Mouse (Mus musculus) heart, embryonic 12.5 days (tissue): ENCODE results near the gene Olfr1380. TPM values are rescaled to one million over a fixed set of nuclear protein-coding genes. Genes with fewer than 3 reads are reported as not detected.
"Not testable (repeated sequence)": the region's sequence is repeated elsewhere in the genome, so short reads cannot be mapped to it uniquely, and the experiment has no call there.

Experiments
- ATAC-seq: fragments of 200-750 bp; cut with Nextera tagmentation; 2 replicates; pipeline ENCODE4 v1.8.0; 2017; ENCODE audit warnings: moderate TSS enrichment, moderate library complexity; ENCODE audit not compliant: insufficient number of reproducible peaks, low FRiP score
- H3K27ac ChIP-seq: fragments of 300-500 bp; sonication (generic); 2 replicates; pipeline ENCODE4 v1.5.1; 2016; ENCODE audit warnings: mild to moderate bottlenecking, moderate library complexity; ENCODE audit not compliant: poor library complexity, severe bottlenecking
- H3K27me3 ChIP-seq: fragments of 300-500 bp; sonication (generic); replicated peaks from 2 replicates; pipeline ENCODE4 v1.6.1; 2016; ENCODE audit warnings: mild to moderate bottlenecking, moderate library complexity
- H3K36me3 ChIP-seq: fragments of 300-500 bp; sonication (generic); 2 replicates; pipeline ENCODE4 v1.6.1; 2016; ENCODE audit warnings: mild to moderate bottlenecking, moderate library complexity
- H3K4me1 ChIP-seq: fragments of 300-500 bp; sonication (generic); replicated peaks from 2 replicates; pipeline ENCODE4 v1.6.1; 2016; ENCODE audit warnings: mild to moderate bottlenecking
- H3K4me2 ChIP-seq: fragments of 300-500 bp; sonication (generic); 2 replicates; pipeline ENCODE4 v1.6.1; 2016; ENCODE audit warnings: mild to moderate bottlenecking, moderate library complexity
- H3K4me3 ChIP-seq: fragments of 300-500 bp; sonication (generic); 2 replicates; pipeline ENCODE4 v1.5.1; 2016; ENCODE audit warnings: mild to moderate bottlenecking
- H3K9ac ChIP-seq: fragments of 300-500 bp; sonication (generic); 2 replicates; pipeline ENCODE4 v1.6.1; 2016; ENCODE audit warnings: mild to moderate bottlenecking, moderate library complexity
- H3K9me3 ChIP-seq: fragments of 300-500 bp; sonication (generic); replicated peaks from 2 replicates; pipeline ENCODE4 v1.6.1; 2016; ENCODE audit warnings: mild to moderate bottlenecking, moderate library complexity
- WGBS: fragments of 180-500 bp; shearing (Covaris S2); methylation state at CpG from one replicate; pipeline ENCODE4 v1.1.7; 2016; 5-methylcytosine and 5-hydroxymethylcytosine counted together
- polyA plus RNA-seq: library from polyadenylated mRNA; unstranded; fragments of >200 nt; fragmentation: Nextera tagmentation; extraction: Ambion mirVana; gene quantifications from 2 replicates; pipeline ENCODE4 v1.2.1, GENCODE M21; 2016

Gene Olfr1380
- not detected in 2 replicates for polyA plus RNA-seq

DNA sequence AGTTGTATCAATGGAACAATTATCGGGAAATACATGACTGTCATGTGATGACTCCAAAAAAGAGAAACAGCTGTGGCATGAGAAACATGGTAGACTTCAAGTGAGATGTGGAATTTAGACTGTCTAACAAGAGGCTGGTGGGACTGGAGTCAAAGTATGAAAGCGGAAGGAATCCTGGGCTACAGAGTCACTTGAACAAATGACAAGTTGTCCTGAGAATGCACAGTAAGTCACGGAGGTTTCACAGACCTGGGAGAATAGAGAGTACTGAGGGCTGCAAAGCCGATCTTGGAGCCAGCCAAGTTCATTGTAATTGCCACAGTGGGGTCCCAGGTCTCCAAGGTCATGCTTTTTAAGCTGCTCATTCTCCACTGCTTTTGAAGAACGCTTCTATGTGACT is at the start of gene Olfr1380:
Gene Olfr1380 (plus strand): TSS at position 301 of the 400 bp plus-strand sequence.
- H3K4me2 ChIP-seq, H3K27me3 ChIP-seq, H3K27ac ChIP-seq, H3K9me3 ChIP-seq, H3K4me1 ChIP-seq, ATAC-seq, H3K36me3 ChIP-seq, H3K9ac ChIP-seq, H3K4me3 ChIP-seq: not testable (repeated sequence)
- WGBS, result 72% methylated on average over 5 of the region's 5 CpGs

DNA sequence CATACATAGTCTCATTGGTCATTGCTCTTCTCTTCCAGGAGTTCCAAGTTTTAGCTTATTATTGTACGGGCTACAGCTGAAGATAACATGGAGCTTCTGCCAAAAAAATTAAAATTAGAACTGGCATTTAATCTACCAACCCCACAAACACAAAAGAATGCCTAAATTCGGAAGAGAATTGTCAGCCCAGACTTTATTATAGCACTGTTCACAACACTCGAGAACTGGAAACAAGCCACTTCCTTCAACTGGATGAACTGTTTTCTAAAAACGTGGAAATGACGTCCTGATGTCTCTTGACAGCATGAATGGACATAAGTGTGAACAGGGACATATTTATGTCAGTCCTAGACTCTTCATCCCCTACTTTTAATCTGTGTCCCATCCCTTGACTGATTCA is 38.6 kb upstream of the Olfr1380 start:
- H3K4me3 ChIP-seq, result no peak overlapping the region
- no peaks in the 10 kb centered on the region for H3K4me1 ChIP-seq
- H3K9ac ChIP-seq, result no peak overlapping the region
- no peak overlapping the region for H3K27ac ChIP-seq
- H3K4me2 ChIP-seq, result no peak overlapping the region
- H3K27me3 ChIP-seq, result no peaks in the 10 kb centered on the region
- ATAC-seq, result no peak
- H3K36me3 ChIP-seq, result no peaks in the 10 kb centered on the region
- 55% methylated on average over 5 of the region's 5 CpGs for WGBS
- H3K9me3 ChIP-seq, result no peaks in the 10 kb centered on the region

DNA sequence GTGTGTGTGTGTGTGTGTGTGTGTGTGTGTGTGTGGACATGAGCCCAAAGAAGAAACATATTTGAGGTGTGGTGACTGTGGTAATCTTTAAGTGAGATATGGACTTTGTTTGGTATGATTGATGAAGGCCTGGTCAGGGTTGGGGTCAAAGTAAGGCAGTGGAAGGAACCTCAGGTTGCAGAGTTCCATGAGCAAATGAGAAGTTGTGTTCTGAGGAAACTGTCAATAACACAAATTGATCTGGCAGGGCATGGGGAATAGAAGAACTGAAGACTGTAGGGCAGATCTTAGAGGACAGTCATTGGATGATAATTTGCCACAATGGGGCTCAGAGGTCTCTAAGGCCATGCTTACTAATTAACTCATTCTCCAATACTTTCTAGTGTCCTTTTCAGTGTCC is 37.3 kb upstream of the Olfr1380 start, which contains the start of gene Olfr1383:
Gene Olfr1383 (plus strand): TSS at position 301 of the 400 bp plus-strand sequence.
- H3K36me3 ChIP-seq, result no peaks in the 10 kb centered on the region
- H3K4me2 ChIP-seq, result no peak within 1 kb of the TSS
- ATAC-seq, result no peak
- no peaks in the 10 kb centered on the region for H3K27me3 ChIP-seq
- H3K9me3 ChIP-seq, result no peaks in the 10 kb centered on the region
- H3K4me1 ChIP-seq, result no peaks in the 10 kb centered on the region
- H3K4me3 ChIP-seq, result no peak within 1 kb of the TSS
- no peak within 1 kb of the TSS for H3K9ac ChIP-seq
- no peak within 1 kb of the TSS for H3K27ac ChIP-seq

DNA sequence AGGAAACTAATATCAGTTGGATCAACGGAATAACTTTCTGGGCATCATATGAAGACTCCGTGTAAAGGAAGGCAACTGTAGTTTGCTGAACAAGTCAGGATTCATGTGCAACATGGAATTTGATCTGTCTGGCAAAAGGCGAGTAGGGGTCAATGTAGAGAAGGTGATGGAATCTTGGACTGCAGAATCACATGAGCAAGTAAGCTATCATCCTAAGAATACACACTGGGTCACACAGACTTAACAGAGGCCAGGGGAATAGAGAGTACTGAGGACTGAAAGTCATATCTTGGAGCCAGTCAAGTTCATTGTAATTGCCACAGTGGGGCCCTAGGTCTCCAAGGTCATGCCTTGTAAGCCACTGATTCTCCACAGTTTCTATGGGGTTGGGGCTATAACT is 28.7 kb upstream of the Olfr1380 start, which contains the start of gene Olfr1382:
Gene Olfr1382 (plus strand): TSS at position 301 of the 400 bp plus-strand sequence.
- H3K27ac ChIP-seq, result no peak within 1 kb of the TSS
- H3K9ac ChIP-seq, result no peak within 1 kb of the TSS
- H3K4me3 ChIP-seq, result no peak within 1 kb of the TSS
- H3K4me2 ChIP-seq, result no peak within 1 kb of the TSS
- ATAC-seq, result no peak
- H3K9me3 ChIP-seq, result no peaks in the 10 kb centered on the region
- H3K27me3 ChIP-seq, result no peaks in the 10 kb centered on the region
- 69% methylated on average over 3 of the region's 3 CpGs for WGBS
- H3K36me3 ChIP-seq, result no peaks in the 10 kb centered on the region
- H3K4me1 ChIP-seq, result no peaks in the 10 kb centered on the region

DNA sequence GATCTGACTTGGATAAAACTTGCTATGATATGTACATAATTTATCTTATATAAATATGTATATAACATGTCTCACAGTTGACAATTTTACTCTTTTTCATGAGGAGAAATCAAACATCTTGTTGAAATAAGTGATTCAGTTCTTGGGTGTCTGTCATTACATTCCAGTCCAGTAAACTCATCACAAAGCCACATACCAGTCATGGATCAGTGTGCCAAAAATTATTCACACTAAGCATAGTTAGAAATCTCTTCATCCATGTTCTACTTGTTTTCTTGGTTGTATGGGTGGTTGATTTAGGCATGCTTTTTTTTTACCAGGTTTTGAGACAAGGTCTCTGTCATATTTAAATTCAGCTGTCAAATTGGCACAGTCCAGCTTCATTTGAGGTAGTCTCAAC is 23.9 kb upstream of the Olfr1380 start:
- H3K4me3 ChIP-seq, result no peak overlapping the region
- no peaks in the 10 kb centered on the region for H3K36me3 ChIP-seq
- no peak overlapping the region for H3K4me2 ChIP-seq
- H3K27ac ChIP-seq, result no peak overlapping the region
- no peaks in the 10 kb centered on the region for H3K27me3 ChIP-seq
- no peaks in the 10 kb centered on the region for H3K9me3 ChIP-seq
- H3K4me1 ChIP-seq, result no peaks in the 10 kb centered on the region
- no peak overlapping the region for H3K9ac ChIP-seq
- ATAC-seq, result no peak

DNA sequence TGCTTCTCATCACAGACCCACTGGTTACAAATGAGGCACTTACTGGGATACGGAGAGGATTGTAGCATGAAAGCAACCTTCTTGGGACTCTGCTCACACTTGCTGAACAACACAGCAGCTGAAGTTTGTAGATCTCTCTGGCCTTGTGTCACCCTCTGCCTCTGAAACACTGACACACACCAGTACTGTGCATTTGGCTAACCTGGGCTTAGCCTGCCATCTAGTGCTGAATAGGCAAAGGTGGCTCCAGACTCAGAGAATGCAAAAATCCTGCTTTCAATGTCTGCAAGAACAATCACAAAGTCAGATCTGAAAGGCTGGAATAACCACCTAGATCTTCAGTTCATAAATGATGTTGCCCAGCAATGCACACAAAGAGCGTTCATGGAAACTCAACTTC is 20.0 kb upstream of the Olfr1380 start:
- H3K9ac ChIP-seq, H3K4me3 ChIP-seq, H3K27ac ChIP-seq, ATAC-seq, H3K9me3 ChIP-seq, H3K36me3 ChIP-seq, H3K4me1 ChIP-seq, H3K27me3 ChIP-seq, H3K4me2 ChIP-seq: not testable (repeated sequence)
- WGBS, result 76% methylated on average over 2 of the region's 2 CpGs

DNA sequence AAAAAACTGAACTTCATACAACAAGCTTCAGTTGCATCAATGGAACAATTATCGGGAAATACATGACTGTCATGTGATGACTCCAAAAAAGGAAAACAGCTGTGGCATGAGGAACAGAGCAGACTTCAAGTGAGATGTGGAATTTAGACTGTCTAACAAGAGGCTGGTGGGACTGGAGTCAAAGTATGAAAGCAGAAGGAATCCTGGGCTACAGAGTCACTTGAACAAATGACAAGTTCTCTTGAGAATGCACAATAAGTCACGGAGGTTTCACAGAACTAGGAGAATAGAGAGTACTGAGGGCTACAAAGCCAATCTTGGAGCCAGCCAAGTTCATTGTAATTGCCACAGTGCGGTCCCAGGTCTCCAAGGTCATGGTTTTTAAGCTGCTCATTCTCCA is 13.5 kb upstream of the Olfr1380 start, which contains the start of gene Olfr1381:
Gene Olfr1381 (plus strand): TSS at position 301 of the 400 bp plus-strand sequence.
- not testable (repeated sequence) for ATAC-seq, H3K9ac ChIP-seq
- WGBS, result 82% methylated on average over 3 of the region's 3 CpGs

DNA sequence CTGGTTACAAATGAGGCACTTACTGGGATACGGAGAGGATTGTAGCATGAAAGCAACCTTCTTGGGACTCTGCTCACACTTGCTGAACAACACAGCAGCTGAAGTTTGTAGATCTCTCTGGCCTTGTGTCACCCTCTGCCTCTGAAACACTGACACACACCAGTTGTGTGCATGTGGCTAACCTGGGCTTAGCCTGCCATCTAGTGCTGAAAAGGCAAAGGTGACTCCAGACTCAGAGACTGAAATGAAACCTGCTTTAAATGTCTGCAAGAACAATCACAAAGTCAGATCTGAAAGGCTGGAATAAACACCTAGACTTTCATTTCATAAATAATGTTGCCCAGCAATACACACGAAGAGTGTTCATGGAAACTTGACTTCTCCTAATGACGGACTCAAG is 2.6 kb upstream of the Olfr1380 start:
- H3K4me1 ChIP-seq, H3K36me3 ChIP-seq, ATAC-seq, H3K4me2 ChIP-seq, H3K9ac ChIP-seq, H3K4me3 ChIP-seq, H3K27ac ChIP-seq, H3K9me3 ChIP-seq, H3K27me3 ChIP-seq: not testable (repeated sequence)
- 72% methylated on average over 3 of the region's 3 CpGs for WGBS

More for the DNA sequence above, 13.5 kb upstream of the Olfr1380 start, which contains the start of gene Olfr1381:
- H3K27ac ChIP-seq, H3K27me3 ChIP-seq, H3K9me3 ChIP-seq, H3K4me3 ChIP-seq, H3K4me2 ChIP-seq, H3K36me3 ChIP-seq, H3K4me1 ChIP-seq: not testable (repeated sequence)

DNA sequence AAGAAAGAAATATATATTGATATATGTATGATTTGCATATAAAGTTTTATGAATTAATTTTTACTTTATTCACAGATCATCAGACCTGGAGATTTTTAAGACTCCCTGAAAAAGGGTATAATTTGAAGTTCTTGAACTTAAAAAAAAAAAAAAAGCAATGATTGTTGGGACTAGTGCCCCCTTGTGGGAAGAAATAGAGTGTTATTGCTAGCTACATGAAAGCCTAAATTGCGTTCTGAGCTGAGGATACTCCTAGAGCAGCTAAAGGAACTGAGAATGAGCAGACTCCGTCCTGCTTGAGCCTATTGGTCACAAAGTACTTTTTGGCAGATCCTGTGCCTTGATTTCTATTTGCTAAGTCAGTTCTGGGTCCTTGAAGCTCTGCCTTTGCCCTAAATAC is 18.4 kb downstream of the Olfr1380 start:
- H3K27me3 ChIP-seq, H3K27ac ChIP-seq, H3K4me3 ChIP-seq, H3K4me2 ChIP-seq, H3K9ac ChIP-seq, H3K9me3 ChIP-seq, H3K4me1 ChIP-seq, H3K36me3 ChIP-seq, ATAC-seq: not testable (repeated sequence)
- 24% methylated on average over 2 of the region's 2 CpGs for WGBS

DNA sequence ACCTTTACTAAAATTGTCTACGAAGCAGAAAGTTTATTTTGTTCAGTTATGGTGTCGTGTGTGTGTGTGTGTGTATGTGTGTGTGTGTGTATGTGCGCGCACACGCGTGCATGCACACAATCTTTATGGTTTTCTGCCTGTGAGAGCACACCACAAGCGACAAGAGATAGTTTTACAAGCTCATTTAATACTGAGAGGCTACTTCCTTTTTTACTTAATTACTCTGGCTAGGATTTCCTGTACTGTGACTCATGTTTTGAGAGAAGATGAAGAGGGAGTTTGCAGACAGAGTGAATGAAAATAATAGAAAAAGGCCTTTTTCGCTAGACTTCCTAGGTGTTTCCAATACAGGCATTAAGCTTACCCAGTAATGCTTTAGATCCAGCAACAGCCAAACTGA is 23.8 kb downstream of the Olfr1380 start:
- H3K36me3 ChIP-seq, H3K9me3 ChIP-seq, H3K4me3 ChIP-seq, H3K27ac ChIP-seq, ATAC-seq, H3K27me3 ChIP-seq, H3K4me1 ChIP-seq, H3K4me2 ChIP-seq, H3K9ac ChIP-seq: not testable (repeated sequence)
- 76% methylated on average over 8 of the region's 8 CpGs for WGBS

DNA sequence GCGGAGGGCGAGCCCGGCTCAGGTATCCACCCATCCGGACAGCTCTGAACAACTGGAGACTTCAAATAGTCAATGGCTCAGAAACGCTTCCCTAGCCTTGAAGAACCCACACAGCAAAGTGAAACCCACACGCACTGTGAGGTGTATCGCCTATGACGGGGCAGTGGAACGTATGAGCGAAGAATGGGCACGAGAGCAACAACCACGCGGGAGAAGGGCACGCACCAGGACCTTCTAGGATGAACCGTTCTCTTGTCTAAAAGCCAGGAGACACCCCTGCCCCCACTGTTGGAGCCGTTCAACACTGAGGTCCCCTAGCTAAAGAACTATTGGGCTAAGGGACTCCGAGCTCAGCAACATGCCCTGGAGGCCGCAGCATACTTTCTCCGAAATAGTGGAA is 33.5 kb downstream of the Olfr1380 start:
- 86% methylated on average over 19 of the region's 19 CpGs for WGBS
- no peak overlapping the region for H3K27ac ChIP-seq
- no peak for ATAC-seq

DNA sequence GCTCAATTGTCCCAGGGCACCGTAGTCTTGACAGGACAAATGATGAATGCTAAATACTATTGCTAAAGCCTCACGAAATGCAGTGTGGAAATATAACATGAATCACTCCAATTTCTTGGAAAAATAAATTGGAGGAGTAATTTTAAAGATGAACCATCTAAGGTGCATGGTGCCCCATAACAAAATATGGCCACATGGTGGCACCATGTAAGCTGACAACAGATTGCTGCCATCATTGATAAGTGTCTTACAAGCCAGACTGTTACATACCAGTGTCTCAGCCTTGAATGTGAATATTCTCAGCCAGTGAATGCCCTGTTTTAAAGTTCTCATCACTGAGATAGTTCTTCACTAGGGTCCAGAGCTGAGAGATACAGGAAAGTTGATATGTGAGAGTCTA is 40.5 kb downstream of the Olfr1380 start:
- not testable (repeated sequence) for H3K27ac ChIP-seq, H3K9ac ChIP-seq, H3K9me3 ChIP-seq, H3K4me1 ChIP-seq, H3K27me3 ChIP-seq, H3K4me3 ChIP-seq, ATAC-seq, H3K36me3 ChIP-seq, H3K4me2 ChIP-seq
- 68% methylated on average over 2 of the region's 2 CpGs for WGBS

More for the DNA sequence above, 33.5 kb downstream of the Olfr1380 start:
- peaks cover 4% of the 10 kb centered on the region for H3K27me3 ChIP-seq
- H3K36me3 ChIP-seq, result no peaks in the 10 kb centered on the region
- H3K4me2 ChIP-seq, result no peak overlapping the region
- no peaks in the 10 kb centered on the region for H3K9me3 ChIP-seq
- H3K4me3 ChIP-seq, result no peak overlapping the region
- H3K4me1 ChIP-seq, result no peaks in the 10 kb centered on the region
- no peak overlapping the region for H3K9ac ChIP-seq
